Mouse (Mus musculus): ENCODE results near the gene Hspg2.

GRCm38 (mm10) chr4:137430502-137430901 is 38.1 kb upstream of the Hspg2 start, which contains the start of gene Cela3b:
- TF ChIP-seq TAL1 (IDR thresholded peaks at IDR 0.05; ENCODE audit: low read length) (no peak), GATA1 (IDR thresholded peaks at IDR 0.05; ENCODE audit: low read length) (no peak)
